Mouse (Mus musculus) erythroblast, embryonic 14.5 days (primary cell): ENCODE data around the gene Col23a1.

Source experiments
- GATA1 ChIP-seq: IDR thresholded peaks from 2 replicates; pipeline ENCODE4 v1.6.1; 2012; ENCODE audit warnings: low read length, inconsistent platforms, mixed read lengths
- TAL1 ChIP-seq: IDR thresholded peaks from 3 replicates; pipeline ENCODE4 v1.6.1; 2012; ENCODE audit warnings: low read length, inconsistent platforms, mixed read lengths

- TF ChIP-seq TAL1 (no peak), GATA1 (no peak)
Observed at GRCm38 (mm10) chr11:51469341-51469831, 179.7 kb downstream of the Col23a1 start.
